Mouse (Mus musculus) erythroblast, embryonic 14.5 days (primary cell): ENCODE results near the gene Myo9b. TPM values are rescaled to one million over a fixed set of nuclear protein-coding genes. Genes with fewer than 3 reads are reported as not detected.
"Not testable (repeated sequence)": the region's sequence is repeated elsewhere in the genome, so short reads cannot be mapped to it uniquely, and the experiment has no call there.

Source experiments
- H3K27me3 ChIP-seq: 2 replicates; pipeline ENCODE4 v1.6.1; 2012; ENCODE audit warnings: inconsistent platforms; ENCODE audit not compliant: control insufficient read depth
- H3K36me3 ChIP-seq: 2 replicates; pipeline ENCODE4 v1.6.1; 2012; ENCODE audit warnings: mild to moderate bottlenecking, inconsistent platforms; ENCODE audit not compliant: control insufficient read depth
- H3K4me1 ChIP-seq: 2 replicates; pipeline ENCODE4 v1.6.1; 2012; ENCODE audit warnings: inconsistent platforms; ENCODE audit not compliant: control insufficient read depth
- H3K4me3 ChIP-seq: replicated peaks from 2 replicates; pipeline ENCODE3; 2012; ENCODE audit warnings: moderate library complexity, mild to moderate bottlenecking, inconsistent platforms
- H3K9me3 ChIP-seq: 2 replicates; pipeline ENCODE4 v1.6.1; 2012; ENCODE audit warnings: low read length, inconsistent platforms, mixed read lengths; ENCODE audit not compliant: control insufficient read depth
- GATA1 ChIP-seq: IDR thresholded peaks from 2 replicates; pipeline ENCODE4 v1.6.1; 2012; ENCODE audit warnings: low read length, inconsistent platforms, mixed read lengths
- TAL1 ChIP-seq: IDR thresholded peaks from 3 replicates; pipeline ENCODE4 v1.6.1; 2012; ENCODE audit warnings: low read length, inconsistent platforms, mixed read lengths
- polyA plus RNA-seq: library from polyadenylated mRNA; stranded (reverse); fragments of >175 nt; gene quantifications from 2 replicates; pipeline ENCODE4 v1.2.3, GENCODE M21; 2012

The Myo9b gene
- polyA plus RNA-seq, 1 experiment = 4.3 TPM

GRCm38 (mm10) chr8:71307371-71307770 lies 34.9 kb downstream of the Myo9b start:
- Histone ChIP-seq H3K4me1 (peaks cover 14% of the 10 kb centered on the region), H3K27me3 (no peaks in the 10 kb centered on the region), H3K9me3 (peaks cover 2% of the 10 kb centered on the region; the same call in 1 of the 2 replicates), H3K4me3 (no peak overlapping the region), H3K36me3 (peaks cover 45% of the 10 kb centered on the region)
- no peak for TF ChIP-seq GATA1
- TF ChIP-seq TAL1 = no peak

- Histone ChIP-seq H3K27me3 (no peaks in the 10 kb centered on the region), H3K36me3 (peaks cover 42% of the 10 kb centered on the region), H3K9me3 (no peaks in the 10 kb centered on the region), H3K4me3 (no peak overlapping the region), H3K4me1 (peaks cover 17% of the 10 kb centered on the region)
- TF ChIP-seq GATA1 (no peak), TAL1 (no peak)
Measured at GRCm38 (mm10) chr8:71307913-71308312, 35.4 kb downstream of the Myo9b start.

GRCm38 (mm10) chr8:71310446-71310845 lies 37.9 kb downstream of the Myo9b start:
- Histone ChIP-seq H3K36me3 (peaks cover 27% of the 10 kb centered on the region), H3K27me3 (no peaks in the 10 kb centered on the region), H3K4me1 (peaks cover 41% of the 10 kb centered on the region), H3K4me3 (no peak overlapping the region), H3K9me3 (no peaks in the 10 kb centered on the region)
- TF ChIP-seq GATA1 = no peak
- no peak for TF ChIP-seq TAL1

- Histone ChIP-seq H3K27me3 (no peaks in the 10 kb centered on the region), H3K4me3 (no peak overlapping the region), H3K9me3 (no peaks in the 10 kb centered on the region), H3K36me3 (peaks cover 35% of the 10 kb centered on the region), H3K4me1 (peaks cover 58% of the 10 kb centered on the region)
- TF ChIP-seq TAL1 (no peak), GATA1 (no peak)
Measured at GRCm38 (mm10) chr8:71312700-71313099, 40.2 kb downstream of the Myo9b start.

- H3K4me3 ChIP-seq = peak overlapping the region; percentile 41
- H3K36me3 ChIP-seq = peaks cover 38% of the 10 kb centered on the region
- 0 out of 2 replicates have a peak, but pooled peaks have one; percentile 31 for TF ChIP-seq GATA1
- TF ChIP-seq TAL1 = no peak
- H3K27me3 ChIP-seq = no peaks in the 10 kb centered on the region
- peaks cover 59% of the 10 kb centered on the region for H3K4me1 ChIP-seq
- H3K9me3 ChIP-seq = no peaks in the 10 kb centered on the region
Measured at GRCm38 (mm10) chr8:71313951-71314350, 41.4 kb downstream of the Myo9b start.

GRCm38 (mm10) chr8:71315972-71316371 lies 43.5 kb downstream of the Myo9b start:
- Histone ChIP-seq H3K4me1 (peaks cover 63% of the 10 kb centered on the region), H3K4me3 (no peak overlapping the region), H3K9me3 (no peaks in the 10 kb centered on the region), H3K36me3 (peaks cover 48% of the 10 kb centered on the region), H3K27me3 (no peaks in the 10 kb centered on the region)
- TF ChIP-seq TAL1 (no peak), GATA1 (no peak)

GRCm38 (mm10) chr8:71316486-71317031 lies 44.0 kb downstream of the Myo9b start:
- no peaks in the 10 kb centered on the region for H3K27me3 ChIP-seq
- H3K4me1 ChIP-seq = peaks cover 61% of the 10 kb centered on the region
- H3K36me3 ChIP-seq = peaks cover 46% of the 10 kb centered on the region
- no peak overlapping the region for H3K4me3 ChIP-seq
- TF ChIP-seq GATA1 (no peak), TAL1 (no peak)
- H3K9me3 ChIP-seq = no peaks in the 10 kb centered on the region

- H3K9me3 ChIP-seq, H3K27me3 ChIP-seq, H3K4me3 ChIP-seq: not testable (repeated sequence)
- Histone ChIP-seq H3K4me1 (peaks cover 47% of the 10 kb centered on the region), H3K36me3 (peaks cover 64% of the 10 kb centered on the region)
Measured at GRCm38 (mm10) chr8:71318610-71319009, 46.1 kb downstream of the Myo9b start.

- H3K27me3 ChIP-seq, H3K4me3 ChIP-seq, H3K9me3 ChIP-seq: not testable (repeated sequence)
- H3K36me3 ChIP-seq = peaks cover 74% of the 10 kb centered on the region
- peaks cover 37% of the 10 kb centered on the region for H3K4me1 ChIP-seq
Measured at GRCm38 (mm10) chr8:71319760-71320159, 47.2 kb downstream of the Myo9b start.

GRCm38 (mm10) chr8:71322939-71323338 lies 50.4 kb downstream of the Myo9b start:
- Histone ChIP-seq H3K27me3 (no peaks in the 10 kb centered on the region), H3K9me3 (no peaks in the 10 kb centered on the region), H3K36me3 (peaks cover 76% of the 10 kb centered on the region), H3K4me3 (no peak overlapping the region), H3K4me1 (peaks cover 5% of the 10 kb centered on the region)
- no peak for TF ChIP-seq TAL1
- no peak for TF ChIP-seq GATA1
